Mouse (Mus musculus) cortical plate, adult 2 months (tissue): ENCODE measurements at regions not wholly inside any gene's neighbourhood (a gene's known extent, or its start where the extent isn't known, plus 50 kb on each side); places are given as distances from the start of the nearest gene placed in this dataset.

Source experiments
- H3K27ac ChIP-seq: fragments of 200-500 bp; 2 replicates; pipeline ENCODE4 v1.5.1; 2012; ENCODE audit warnings: low read length, control low read depth, inconsistent platforms; ENCODE audit not compliant: insufficient read depth
- H3K4me1 ChIP-seq: fragments of 200-500 bp; 2 replicates; pipeline ENCODE4 v1.6.1; 2011; ENCODE audit warnings: low read length; ENCODE audit not compliant: control insufficient read depth, insufficient read depth
- H3K4me3 ChIP-seq: fragments of 200-500 bp; 2 replicates; pipeline ENCODE4 v1.5.1; 2011; ENCODE audit warnings: mild to moderate bottlenecking, low read length, control low read depth; ENCODE audit not compliant: insufficient read depth
- CTCF ChIP-seq: fragments of 200-500 bp; IDR thresholded peaks from 2 replicates; pipeline ENCODE4 v1.5.1; 2011; ENCODE audit warnings: mild to moderate bottlenecking, control low read depth, low read length; ENCODE audit not compliant: insufficient read depth; ENCODE audit errors: extremely low read depth
- POLR2A ChIP-seq: fragments of 200-500 bp; IDR thresholded peaks from 2 replicates; pipeline ENCODE4 v1.6.1; 2011; ENCODE audit warnings: mild to moderate bottlenecking, low read length, control low read depth; ENCODE audit not compliant: insufficient read depth; ENCODE audit errors: extremely low read depth

DNA sequence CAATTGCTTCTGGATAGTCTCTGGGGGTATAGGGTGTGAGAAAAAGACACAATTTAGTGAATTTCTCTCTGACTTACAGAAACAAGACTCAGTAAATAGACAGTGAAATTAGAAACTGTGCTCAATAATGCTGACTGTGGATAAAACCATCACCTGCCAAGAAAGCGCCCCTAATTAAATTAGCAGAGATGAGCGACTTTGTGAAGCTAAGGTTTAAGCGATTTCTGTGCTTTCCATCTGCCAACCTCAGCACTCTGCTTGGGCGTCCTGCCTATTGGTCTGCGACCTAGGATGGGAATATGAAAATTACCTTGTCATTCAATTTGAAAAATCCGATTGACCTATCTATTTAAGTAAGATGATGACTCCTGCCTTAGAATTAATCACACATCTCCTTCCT lies 570.5 kb downstream of the Lmo7 start:
- Histone ChIP-seq H3K27ac (no peak overlapping the region), H3K4me3 (no peak overlapping the region), H3K4me1 (no peaks in the 10 kb centered on the region)
- TF ChIP-seq POLR2A (no peak), CTCF (no peak)

DNA sequence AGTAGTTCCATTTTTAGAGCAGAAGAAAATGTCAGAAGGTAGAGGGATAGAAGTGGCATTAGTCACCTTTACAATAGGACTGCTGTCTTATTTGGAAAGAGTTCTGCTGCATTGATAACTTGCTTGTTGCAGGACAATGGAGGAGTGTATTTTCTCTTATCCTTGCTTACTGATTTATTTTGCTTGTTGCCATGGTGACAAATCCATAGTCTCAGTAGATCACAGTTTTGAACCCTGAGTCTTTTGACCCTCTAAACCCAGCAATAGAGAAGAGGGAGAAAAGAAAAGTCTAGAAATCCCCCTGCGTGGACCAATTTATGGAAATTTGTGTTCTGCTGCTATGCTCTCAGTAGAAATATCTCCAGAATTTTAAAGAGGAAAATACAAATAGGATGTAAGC lies 561.6 kb downstream of the Lmo7 start:
- Histone ChIP-seq H3K4me1 (no peaks in the 10 kb centered on the region), H3K27ac (no peak overlapping the region), H3K4me3 (no peak overlapping the region)
- TF ChIP-seq POLR2A (no peak), CTCF (no peak)

GRCm38 (mm10) chr14:102250076-102250475 lies 520.3 kb downstream of the Lmo7 start:
- no peaks in the 10 kb centered on the region for H3K4me1 ChIP-seq
- TF ChIP-seq POLR2A = no peak
- TF ChIP-seq CTCF = no peak
- H3K4me3 ChIP-seq = no peak overlapping the region
- H3K27ac ChIP-seq = no peak overlapping the region

GRCm38 (mm10) chr14:102248581-102248980 lies 518.8 kb downstream of the Lmo7 start:
- no peak for TF ChIP-seq CTCF
- H3K27ac ChIP-seq = no peak overlapping the region
- no peak overlapping the region for H3K4me3 ChIP-seq
- H3K4me1 ChIP-seq = no peaks in the 10 kb centered on the region

GRCm38 (mm10) chr14:102248023-102248422 lies 518.3 kb downstream of the Lmo7 start:
- TF ChIP-seq POLR2A = no peak

GRCm38 (mm10) chr14:102243806-102244536 lies 514.2 kb downstream of the Lmo7 start:
- no peaks in the 10 kb centered on the region for H3K4me1 ChIP-seq
- H3K27ac ChIP-seq = no peak overlapping the region
- TF ChIP-seq POLR2A = no peak
- TF ChIP-seq CTCF = no peak
- no peak overlapping the region for H3K4me3 ChIP-seq

More at GRCm38 (mm10) chr14:102248023-102248422, 518.3 kb downstream of the Lmo7 start:
- H3K27ac ChIP-seq = no peak overlapping the region
- H3K4me1 ChIP-seq = no peaks in the 10 kb centered on the region
- H3K4me3 ChIP-seq = no peak overlapping the region

- Histone ChIP-seq H3K27ac (no peak overlapping the region), H3K4me3 (no peak overlapping the region), H3K4me1 (no peaks in the 10 kb centered on the region)
- TF ChIP-seq POLR2A (no peak), CTCF (no peak)
Observed at GRCm38 (mm10) chr14:102216581-102217368, 487.0 kb downstream of the Lmo7 start.

DNA sequence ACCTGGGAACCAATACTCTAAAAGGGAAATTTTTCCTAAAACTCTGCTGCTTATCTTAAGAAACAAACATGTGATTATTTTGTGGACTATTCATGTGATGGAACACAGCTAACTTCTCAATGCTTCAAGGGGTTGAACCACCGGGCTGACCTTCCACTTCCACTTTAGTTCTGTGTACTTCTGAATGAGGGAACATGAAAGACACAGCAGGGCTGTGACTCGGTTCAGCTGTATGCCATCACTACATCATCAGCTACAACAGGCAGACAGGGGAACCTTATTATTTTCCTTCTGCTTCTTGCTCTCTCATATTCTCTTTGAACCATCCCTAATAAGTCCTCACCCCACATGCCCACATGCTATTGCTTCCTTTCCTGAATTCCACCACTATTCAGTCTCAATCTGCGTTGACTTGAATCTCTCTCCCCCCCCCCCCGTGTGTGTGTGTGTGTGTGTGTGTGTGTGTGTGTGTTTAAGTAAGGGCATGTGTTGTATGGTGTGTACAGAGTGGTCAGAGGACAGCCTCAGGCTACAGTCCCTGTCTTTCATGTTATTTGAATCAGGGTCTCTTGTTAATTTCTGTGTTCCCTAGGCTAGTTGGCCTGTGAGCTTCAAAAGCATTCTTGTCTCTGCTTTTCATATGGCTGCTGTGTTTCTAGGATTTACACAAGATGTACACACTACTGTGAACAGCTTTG lies 485.7 kb downstream of the Lmo7 start:
- no peak overlapping the region for H3K27ac ChIP-seq
- TF ChIP-seq POLR2A (no peak), CTCF (no peak)
- H3K4me1 ChIP-seq = no peaks in the 10 kb centered on the region
- H3K4me3 ChIP-seq = no peak overlapping the region

GRCm38 (mm10) chr14:102212079-102212478 lies 482.3 kb downstream of the Lmo7 start:
- TF ChIP-seq CTCF = no peak
- TF ChIP-seq POLR2A = no peak
- Histone ChIP-seq H3K4me1 (no peaks in the 10 kb centered on the region), H3K27ac (no peak overlapping the region), H3K4me3 (no peak overlapping the region)
